Mouse (Mus musculus) liver, embryonic 14 days (tissue): ENCODE data around the gene Olfr1317. TPM values are rescaled to one million over a fixed set of nuclear protein-coding genes. Genes with fewer than 3 reads are reported as not detected.

Experiments used
- polyA plus RNA-seq: library from polyadenylated mRNA; depleted of rRNA; stranded (reverse); fragments of >200 nt; gene quantifications from 2 replicates; pipeline ENCODE4 v1.2.3, GENCODE M21; 2012; rRNA removed

Gene Olfr1317
- polyA plus RNA-seq = not detected in 2 replicates

GRCm38 (mm10) chr2:112140029-112140428 lies at the start of gene Olfr1317:
Gene Olfr1317 (plus strand): TSS chr2:112140329.

DNA sequence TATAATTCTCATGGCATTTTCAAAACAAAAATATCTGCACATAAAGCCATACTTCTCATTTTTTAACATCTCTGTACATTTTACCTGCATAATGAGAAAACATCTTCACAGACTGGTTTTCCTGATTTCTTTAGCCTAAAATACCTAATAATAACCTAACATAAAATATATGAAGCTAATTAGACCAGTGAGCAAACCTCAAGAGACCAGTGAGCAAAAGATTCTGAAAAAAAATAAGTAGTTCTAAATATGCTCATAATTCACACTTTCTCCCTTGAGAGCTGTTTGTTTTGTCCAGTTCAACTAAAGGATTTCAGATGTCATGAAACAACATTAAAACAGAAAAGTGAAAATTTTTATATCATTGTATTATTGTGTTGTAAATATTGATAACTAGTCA lies 43.4 kb upstream of the Olfr1317 start, which contains the start of gene Olfr1314:
TSS of gene Olfr1314 (minus strand) at position 101 of the 400 bp plus-strand sequence.

DNA sequence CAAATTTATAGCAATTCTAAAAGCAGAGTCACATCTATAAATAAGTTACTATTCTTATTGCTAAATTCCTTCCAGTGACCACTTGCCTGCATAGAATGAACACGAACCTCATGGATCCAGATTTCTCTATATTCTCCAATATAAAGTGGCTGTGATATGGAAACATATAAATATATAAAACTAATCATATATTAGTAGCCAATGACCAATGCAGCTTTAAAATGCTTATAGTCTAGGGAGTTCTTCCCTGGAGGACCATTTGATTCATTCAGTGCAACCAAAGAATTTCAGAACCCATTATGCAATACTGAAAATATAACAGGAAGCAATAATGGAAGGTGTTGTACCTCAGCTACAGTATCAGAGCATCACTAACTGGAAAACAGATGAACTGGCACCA lies 24.8 kb upstream of the Olfr1317 start, which contains the start of gene Olfr1315-ps1:
TSS of gene Olfr1315-ps1 (minus strand) at position 101 of the 400 bp plus-strand sequence.

GRCm38 (mm10) chr2:112134877-112135276 lies 5.3 kb upstream of the Olfr1317 start, which contains the start of gene Olfr1316:
Gene Olfr1316 (minus strand): TSS chr2:112134977.

GRCm38 (mm10) chr2:112153898-112154297 lies 13.8 kb downstream of the Olfr1317 start, which contains the start of gene Olfr1318:
Gene Olfr1318 (plus strand): TSS chr2:112154198.

Other genes starting within 250 kb of the Olfr1317 start
- gene Olfr1306, start 224.1 kb upstream of the Olfr1317 start, polyA plus RNA-seq = not detected in 2 replicates
- gene Olfr1307, start 190.9 kb upstream of the Olfr1317 start, polyA plus RNA-seq = not detected in 2 replicates
- gene Olfr1308, start 175.4 kb upstream of the Olfr1317 start, polyA plus RNA-seq = not detected in 2 replicates
- not detected in 2 replicates for gene Olfr1309, start 150.0 kb upstream of the Olfr1317 start, polyA plus RNA-seq
- gene Olfr1310, start 127.6 kb upstream of the Olfr1317 start, polyA plus RNA-seq = not detected in 2 replicates
- not detected in 2 replicates for gene Olfr1311, start 115.9 kb upstream of the Olfr1317 start, polyA plus RNA-seq
- not detected in 2 replicates for gene Olfr1312, start 90.1 kb upstream of the Olfr1317 start, polyA plus RNA-seq
- gene Olfr1313, start 62.5 kb upstream of the Olfr1317 start, polyA plus RNA-seq = not detected in 2 replicates
- not detected in 2 replicates for gene Olfr1314, start 43.5 kb upstream of the Olfr1317 start, polyA plus RNA-seq
- not detected in 2 replicates for gene Olfr1315-ps1, start 24.9 kb upstream of the Olfr1317 start, polyA plus RNA-seq
- gene Olfr1316, start 5.4 kb upstream of the Olfr1317 start, polyA plus RNA-seq = not detected in 2 replicates
- gene Olfr1318, start 13.9 kb downstream of the Olfr1317 start, polyA plus RNA-seq = not detected in 2 replicates
- 2.4 and 3.2 TPM in 2 replicates for gene Lpcat4, start 99.1 kb downstream of the Olfr1317 start, polyA plus RNA-seq
- not detected in 2 replicates for gene Nutm1, start 119.0 kb downstream of the Olfr1317 start, polyA plus RNA-seq
- gene Nop10, start 121.6 kb downstream of the Olfr1317 start, polyA plus RNA-seq = 80.4 and 90.1 TPM in 2 replicates
- gene Slc12a6, start 125.5 kb downstream of the Olfr1317 start, polyA plus RNA-seq = 9.9 and 10.4 TPM in 2 replicates
- gene Gm21985, start 126.0 kb downstream of the Olfr1317 start, polyA plus RNA-seq = 0.01 TPM in 1 of 2 replicates, not detected in the other
- 25.5 and 28.4 TPM in 2 replicates for gene Emc4, start 227.7 kb downstream of the Olfr1317 start, polyA plus RNA-seq
- 7.2 and 8.5 TPM in 2 replicates for gene Katnbl1, start 238.9 kb downstream of the Olfr1317 start, polyA plus RNA-seq